Mouse (Mus musculus): ENCODE measurements around the gene Dync1h1. TPM values are rescaled to one million over a fixed set of nuclear protein-coding genes. Genes with fewer than 3 reads are reported as not detected.
A peak's percentile ranks its signal among the peaks of the same experiment; 100 is the strongest.

Gene Dync1h1
- total RNA-seq, 1 experiment: 405 TPM

DNA sequence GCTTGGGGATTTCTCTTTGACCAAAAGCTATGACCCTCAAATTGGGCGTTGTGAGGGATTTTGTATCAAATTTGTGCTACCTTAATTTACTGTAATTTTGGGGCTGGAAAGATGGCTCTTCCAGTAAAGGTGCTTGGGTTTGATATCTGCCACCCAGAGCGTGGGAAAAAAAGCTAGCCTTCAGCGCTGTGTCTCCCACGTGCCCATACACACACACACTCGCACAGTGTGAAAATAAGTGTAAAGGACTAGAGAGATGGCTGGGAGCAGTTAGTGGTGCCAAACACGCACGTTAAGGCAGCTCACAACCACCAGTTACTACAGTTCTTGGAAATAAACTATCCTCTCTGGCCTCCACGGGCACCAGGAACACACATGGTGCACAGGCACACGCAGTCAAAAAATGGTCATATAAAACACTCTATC, 95.7 kb downstream of the Dync1h1 start:
- in situ Hi-C loops (cut with MboI; ENCODE audit: low sequenced_read_pairs in 2 of 2, unreplicated experiment in 2 of 2): loop anchor here in 1 of 2 experiments (25.0 kb wide), 1 partner anchor 840 kb away; the partner anchor contains the start of gene Eif5
- no peak for TF ChIP-seq HCFC1 (IDR thresholded peaks at IDR 0.05; ENCODE audit: borderline replicate concordance, insufficient read depth, low read length)
- no peak for TF ChIP-seq CHD2 (IDR thresholded peaks at IDR 0.05; ENCODE audit: low read depth, low read length)
- TF ChIP-seq MAFK (IDR thresholded peaks at IDR 0.05; ENCODE audit: insufficient read depth, low read depth, low read length): no peak
- no peak for TF ChIP-seq ZNF384 (IDR thresholded peaks at IDR 0.05; ENCODE audit: low read depth, low read length)
- TF ChIP-seq ZC3H11A (IDR thresholded peaks at IDR 0.05; ENCODE audit: borderline replicate concordance, low read depth, low read length): no peak
- H3K4me3 ChIP-seq (ENCODE audit: insufficient read depth in 1 of 2, low read depth in 1 of 2, low read length in 2 of 2, poor library complexity in 1 of 2, severe bottlenecking in 1 of 2): peak overlapping the region; percentile 72 to 80
- peaks cover 5 to 12% of the 10 kb centered on the region in 2 experiments; a peak in 3 of 4 replicates for H3K4me1 ChIP-seq (ENCODE audit: control insufficient read depth in 2 of 2, insufficient read depth in 2 of 2, low read length in 2 of 2, poor library complexity in 1 of 2)
- peak overlapping the region; percentile 96 for H3K27ac ChIP-seq (ENCODE audit: insufficient read depth, low read depth, low read length, poor library complexity, severe bottlenecking)
- H3K9me3 ChIP-seq (ENCODE audit: control insufficient read depth, insufficient read depth, low read depth, low read length): no peaks in the 10 kb centered on the region
- DNase-seq (ENCODE audit: low read depth, low spot score): no peak
- H3K36me3 ChIP-seq (ENCODE audit: control insufficient read depth, insufficient read depth, low read length, poor library complexity, severe bottlenecking): peaks cover 26% of the 10 kb centered on the region
- peak overlapping the region; percentile 95 for H3K9ac ChIP-seq (ENCODE audit: insufficient read depth, low read depth, low read length, poor library complexity, severe bottlenecking)

DNA sequence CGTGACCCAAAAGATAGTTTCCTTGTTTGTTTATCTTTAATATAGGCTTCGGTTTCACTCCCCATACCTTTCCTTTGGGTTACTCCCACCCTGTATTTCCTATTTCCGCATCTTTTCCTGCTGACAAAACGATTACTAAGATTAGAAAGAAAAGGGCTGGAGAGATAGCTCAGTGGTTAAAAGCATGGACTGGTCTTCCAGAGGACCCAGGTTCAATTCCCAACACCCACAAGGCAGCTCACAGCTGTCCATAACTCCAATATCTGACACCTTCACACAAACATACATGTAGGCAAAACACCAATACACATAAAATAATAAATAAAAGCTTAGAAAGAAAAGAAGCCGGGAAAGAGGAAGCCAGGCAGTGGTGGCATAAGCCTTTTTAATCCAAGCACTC, 96.2 kb downstream of the Dync1h1 start:
- Histone ChIP-seq H3K9me3 (ENCODE audit: control insufficient read depth, insufficient read depth, low read depth, low read length) (no peaks in the 10 kb centered on the region), H3K27ac (ENCODE audit: insufficient read depth, low read depth, low read length, poor library complexity, severe bottlenecking) (peak overlapping the region; percentile 96; the same call in 1 of the 2 replicates), H3K9ac (ENCODE audit: insufficient read depth, low read depth, low read length, poor library complexity, severe bottlenecking) (peak overlapping the region; percentile 95; the same call in 1 of the 2 replicates), H3K36me3 (ENCODE audit: control insufficient read depth, insufficient read depth, low read length, poor library complexity, severe bottlenecking) (peaks cover 26% of the 10 kb centered on the region), H3K4me1 (ENCODE audit: control insufficient read depth in 2 of 2, insufficient read depth in 2 of 2, low read length in 2 of 2, poor library complexity in 1 of 2) (peaks cover 5 to 12% of the 10 kb centered on the region in 2 experiments; a peak in 3 of 4 replicates), H3K4me3 (ENCODE audit: insufficient read depth in 1 of 2, low read depth in 1 of 2, low read length in 2 of 2, poor library complexity in 1 of 2, severe bottlenecking in 1 of 2) (peak overlapping the region; percentile 72 to 80; a peak in 3 of 4 replicates)
- in situ Hi-C loops (cut with MboI; ENCODE audit: low sequenced_read_pairs in 2 of 2, unreplicated experiment in 2 of 2): loop anchor here in 1 of 2 experiments (25.0 kb wide), 1 partner anchor 840 kb away; the partner anchor contains the start of gene Eif5
- TF ChIP-seq CHD2 (IDR thresholded peaks at IDR 0.05; ENCODE audit: low read depth, low read length): no peak
- no peak for TF ChIP-seq ZC3H11A (IDR thresholded peaks at IDR 0.05; ENCODE audit: borderline replicate concordance, low read depth, low read length)
- no peak for TF ChIP-seq MAFK (IDR thresholded peaks at IDR 0.05; ENCODE audit: insufficient read depth, low read depth, low read length)
- no peak for TF ChIP-seq ZNF384 (IDR thresholded peaks at IDR 0.05; ENCODE audit: low read depth, low read length)
- no peak for TF ChIP-seq HCFC1 (IDR thresholded peaks at IDR 0.05; ENCODE audit: borderline replicate concordance, insufficient read depth, low read length)
- no peak for DNase-seq (ENCODE audit: low read depth, low spot score)

DNA sequence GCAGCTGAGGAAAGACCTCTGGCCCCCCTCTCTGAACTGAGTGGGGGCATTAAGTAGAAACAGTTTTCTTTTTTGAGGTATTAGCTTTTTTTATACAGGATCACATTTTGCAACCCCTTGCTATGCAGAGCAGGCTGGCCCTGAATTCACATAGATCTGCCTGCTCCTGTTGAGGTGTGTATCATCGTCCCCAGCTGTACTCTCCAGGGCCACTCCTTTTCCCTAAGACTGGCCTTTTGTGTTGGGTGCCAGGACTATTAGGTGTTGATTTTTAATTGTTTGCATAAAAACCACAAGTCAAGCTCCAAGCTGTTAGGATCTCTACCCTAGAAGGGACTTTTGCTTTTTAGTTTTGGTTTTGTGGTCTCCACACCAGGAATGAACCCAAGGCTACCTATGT, 96.8 kb downstream of the Dync1h1 start:
- peaks cover 5 to 12% of the 10 kb centered on the region in 2 experiments; a peak in 3 of 4 replicates for H3K4me1 ChIP-seq (ENCODE audit: control insufficient read depth in 2 of 2, insufficient read depth in 2 of 2, low read length in 2 of 2, poor library complexity in 1 of 2)
- peaks cover 22% of the 10 kb centered on the region for H3K36me3 ChIP-seq (ENCODE audit: control insufficient read depth, insufficient read depth, low read length, poor library complexity, severe bottlenecking)
- in situ Hi-C loops (cut with MboI; ENCODE audit: low sequenced_read_pairs in 2 of 2, unreplicated experiment in 2 of 2): loop anchor here in 1 of 2 experiments (25.0 kb wide), 1 partner anchor 839 kb away; the partner anchor contains the start of gene Eif5
- TF ChIP-seq MAFK (IDR thresholded peaks at IDR 0.05; ENCODE audit: insufficient read depth, low read depth, low read length) (no peak), CHD2 (IDR thresholded peaks at IDR 0.05; ENCODE audit: low read depth, low read length) (no peak)
- no peak for DNase-seq (ENCODE audit: low read depth, low spot score)
- H3K4me3 ChIP-seq (ENCODE audit: insufficient read depth in 1 of 2, low read depth in 1 of 2, low read length in 2 of 2, poor library complexity in 1 of 2, severe bottlenecking in 1 of 2): peak overlapping the region in 1 of 2 experiments; percentile 80; a peak in 1 of 4 replicates
- peak overlapping the region; percentile 96 for H3K27ac ChIP-seq (ENCODE audit: insufficient read depth, low read depth, low read length, poor library complexity, severe bottlenecking)
- H3K9ac ChIP-seq (ENCODE audit: insufficient read depth, low read depth, low read length, poor library complexity, severe bottlenecking): peak overlapping the region; percentile 83
- no peaks in the 10 kb centered on the region for H3K9me3 ChIP-seq (ENCODE audit: control insufficient read depth, insufficient read depth, low read depth, low read length)

DNA sequence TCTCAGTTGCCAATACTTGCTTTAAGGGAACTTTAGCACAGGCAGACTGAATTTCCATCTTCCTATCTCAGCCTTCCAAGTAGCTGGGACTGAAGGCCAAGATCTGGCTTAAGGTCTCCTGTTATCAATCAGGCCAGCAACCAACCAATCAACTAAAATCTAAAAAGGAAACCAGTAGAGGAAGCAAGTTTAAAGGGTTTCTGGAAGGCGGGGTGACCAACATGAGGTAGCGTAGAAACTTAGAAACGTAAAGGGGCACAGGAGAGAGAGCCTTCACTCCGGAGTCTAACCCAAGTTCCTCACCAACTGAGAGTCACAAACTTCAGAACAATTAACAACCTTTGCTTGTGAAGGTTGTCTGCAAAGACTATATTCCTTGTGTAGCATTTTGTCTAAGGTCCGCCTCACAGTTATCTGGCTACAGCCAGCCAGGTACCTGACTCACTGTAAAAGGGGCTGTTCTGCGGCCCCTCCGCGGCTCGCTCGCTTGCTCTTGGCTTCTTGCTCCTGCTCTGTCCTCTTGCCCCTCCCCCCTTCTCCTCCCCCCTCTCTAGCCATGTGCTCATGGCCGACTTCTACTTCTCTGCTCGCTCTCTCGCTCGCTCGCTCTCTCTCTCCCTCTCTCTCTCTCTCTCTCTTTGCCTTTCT, 97.4 kb downstream of the Dync1h1 start:
- TF ChIP-seq MAFK (IDR thresholded peaks at IDR 0.05; ENCODE audit: insufficient read depth, low read depth, low read length) (no peak), HCFC1 (IDR thresholded peaks at IDR 0.05; ENCODE audit: borderline replicate concordance, insufficient read depth, low read length) (no peak), CHD2 (IDR thresholded peaks at IDR 0.05; ENCODE audit: low read depth, low read length) (no peak), ZNF384 (IDR thresholded peaks at IDR 0.05; ENCODE audit: low read depth, low read length) (no peak), ZC3H11A (IDR thresholded peaks at IDR 0.05; ENCODE audit: borderline replicate concordance, low read depth, low read length) (no peak)
- peak overlapping the region; percentile 96; the same call in 1 of the 2 replicates for H3K27ac ChIP-seq (ENCODE audit: insufficient read depth, low read depth, low read length, poor library complexity, severe bottlenecking)
- no peak for DNase-seq (ENCODE audit: low read depth, low spot score)
- H3K9ac ChIP-seq (ENCODE audit: insufficient read depth, low read depth, low read length, poor library complexity, severe bottlenecking): peak overlapping the region; percentile 83
- H3K4me3 ChIP-seq (ENCODE audit: insufficient read depth in 1 of 2, low read depth in 1 of 2, low read length in 2 of 2, poor library complexity in 1 of 2, severe bottlenecking in 1 of 2): peak overlapping the region; percentile 41 to 80
- peaks cover 7 to 12% of the 10 kb centered on the region in 2 experiments; a peak in 3 of 4 replicates for H3K4me1 ChIP-seq (ENCODE audit: control insufficient read depth in 2 of 2, insufficient read depth in 2 of 2, low read length in 2 of 2, poor library complexity in 1 of 2)
- H3K36me3 ChIP-seq (ENCODE audit: control insufficient read depth, insufficient read depth, low read length, poor library complexity, severe bottlenecking): peaks cover 18% of the 10 kb centered on the region
- H3K9me3 ChIP-seq (ENCODE audit: control insufficient read depth, insufficient read depth, low read depth, low read length): no peaks in the 10 kb centered on the region
- in situ Hi-C loops (cut with MboI; ENCODE audit: low sequenced_read_pairs in 2 of 2, unreplicated experiment in 2 of 2): loop anchor here in 1 of 2 experiments (25.0 kb wide), 1 partner anchor 839 kb away; the partner anchor contains the start of gene Eif5
